Mouse (Mus musculus): ENCODE results near the gene Pcp4.

GRCm38 (mm10) chr16:96459356-96459755 is 8.1 kb upstream of the Pcp4 start:
- TF ChIP-seq CTCF (IDR thresholded peaks at IDR 0.05; ENCODE audit: low read depth) (no peak), EP300 (optimal IDR thresholded peaks at IDR 0.05) (no peak)
